Mouse (Mus musculus): ENCODE measurements at regions not wholly inside any gene's neighbourhood (a gene's known extent, or its start where the extent isn't known, plus 50 kb on each side); places are given as distances from the start of the nearest gene placed in this dataset.

- no peak for TF ChIP-seq CTCF (IDR thresholded peaks at IDR 0.05; ENCODE audit: low read depth, low read length)
- TF ChIP-seq POLR2A (IDR thresholded peaks at IDR 0.05; ENCODE audit: insufficient read depth, low read length): no peak
These were observed 127.7 kb upstream of the Intu start for GRCm38 (mm10) chr3:40403402-40403801.
